9 mouse cellular contexts compared by ENCODE assay signal in the genomic region with DNA sequence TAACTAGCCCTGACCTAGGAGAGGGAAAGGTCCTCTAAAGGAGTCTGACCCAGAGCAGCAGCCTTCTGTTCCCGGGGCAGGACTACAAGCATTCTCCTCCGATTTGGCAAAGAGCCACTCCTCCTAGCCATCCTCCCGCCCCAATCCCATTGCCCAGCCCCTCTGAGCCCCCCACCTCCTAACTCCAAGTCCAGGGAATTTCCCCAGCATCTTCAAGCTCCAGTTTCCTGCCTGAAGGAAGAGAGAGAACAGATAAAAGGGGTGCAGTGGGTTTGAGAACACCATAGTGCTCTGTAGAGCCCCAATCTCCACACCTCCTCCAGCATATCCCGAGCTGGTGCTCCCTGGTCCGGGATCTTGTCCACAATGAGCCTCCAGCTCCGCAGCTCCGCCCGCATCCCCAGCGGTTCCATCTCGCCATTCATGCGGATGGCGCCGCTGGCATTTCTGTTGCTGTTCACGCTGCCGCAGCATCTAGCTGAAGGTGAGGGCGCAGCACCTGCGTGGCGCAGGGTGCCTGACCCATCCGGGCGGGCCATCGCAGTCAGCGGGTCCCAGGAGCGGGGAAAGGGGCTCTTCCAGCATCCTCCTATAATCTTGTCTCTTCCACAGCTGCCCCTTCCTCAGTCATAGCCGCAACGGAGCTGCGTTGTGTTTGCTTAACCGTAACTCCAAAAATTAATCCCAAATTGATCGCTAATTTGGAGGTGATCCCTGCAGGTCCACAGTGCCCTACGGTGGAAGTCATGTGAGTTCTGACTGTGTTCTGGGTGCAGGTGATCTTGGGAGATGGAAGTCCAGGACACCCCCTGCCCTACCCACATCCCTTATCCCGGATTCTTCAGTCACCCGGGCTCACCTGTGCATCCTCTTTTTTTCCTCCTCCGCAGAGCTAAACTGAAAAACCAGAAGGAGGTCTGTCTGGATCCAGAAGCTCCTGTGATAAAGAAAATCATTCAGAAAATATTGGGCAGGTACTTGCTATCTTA. TPM values are rescaled to one million over a fixed set of nuclear protein-coding genes. Genes with fewer than 3 reads are reported as not detected.
A peak's percentile ranks its signal among the peaks of the same experiment; 100 is the strongest.
DNase-seq lines count a peak whose midpoint lies in the region; ATAC-seq and TF ChIP-seq lines count a peak whose summit lies in the region.
"Had no signal": no experiment of that assay in that cellular context is flagged by ENCODE, and none has a peak within 500 bp of the region (broad histone marks: within the 10 kb centered on the region; RNA-seq: fewer than 3 reads in every experiment).

A gene (plus strand): TSS at position 284 of the 989 bp plus-strand sequence.

- peak within 1 kb of the TSS; percentile 40 for H3K9ac ChIP-seq in forebrain, embryonic 12.5 days
- peak within 1 kb of the TSS; percentile 74 for H3K9ac ChIP-seq in midbrain, embryonic 13.5 days (replicated peaks)

- peaks cover 53% of the 10 kb centered on the region for H3K4me1 ChIP-seq in G1E (ENCODE audit: insufficient read depth, low read depth, low read length)
- H3K4me1 ChIP-seq in forebrain, embryonic 12.5 days: peaks cover 27% of the 10 kb centered on the region
- H3K4me1 ChIP-seq in midbrain, embryonic 13.5 days (replicated peaks): peaks cover 17% of the 10 kb centered on the region

- no peak for DNase-seq in frontal cortex, postnatal 25 days (ENCODE audit: low spot score in 2 of 2)
- no peak for DNase-seq in G1E (ENCODE audit: low spot score)
- DNase-seq in kidney, adult 9 months: peak; percentile 14
- DNase-seq in thymus, postnatal 14 days: no peak
- no peak for DNase-seq in cerebellum, adult 9-11 months

- H3K36me3 ChIP-seq in G1E (replicated peaks): no peaks in the 10 kb centered on the region
- no peaks in the 10 kb centered on the region for H3K36me3 ChIP-seq in forebrain, embryonic 12.5 days (replicated peaks)
- no peaks in the 10 kb centered on the region for H3K36me3 ChIP-seq in midbrain, embryonic 13.5 days

- no peak for TF ChIP-seq CTCF in G1E (IDR thresholded peaks at IDR 0.05; ENCODE audit: low read depth, low read length)

- no peaks in the 10 kb centered on the region for H3K27me3 ChIP-seq in G1E (ENCODE audit: insufficient read depth, low read length)
- peaks cover 24% of the 10 kb centered on the region for H3K27me3 ChIP-seq in forebrain, embryonic 12.5 days
- H3K27me3 ChIP-seq in midbrain, embryonic 13.5 days: peaks cover 25% of the 10 kb centered on the region
- H3K27me3 ChIP-seq: CH12.LX had no signal

- no peak within 1 kb of the TSS for H3K27ac ChIP-seq in forebrain, embryonic 12.5 days
- no peak within 1 kb of the TSS for H3K27ac ChIP-seq in midbrain, embryonic 13.5 days

- H3K4me3 ChIP-seq in G1E (ENCODE audit: low read depth, low read length): peak within 1 kb of the TSS; percentile 41; the same call in 1 of the 2 replicates
- H3K4me3 ChIP-seq in forebrain, embryonic 12.5 days (replicated peaks): peak within 1 kb of the TSS; percentile 42
- peak within 1 kb of the TSS; percentile 52 for H3K4me3 ChIP-seq in midbrain, embryonic 13.5 days (replicated peaks)

- H3K4me2 ChIP-seq in forebrain, embryonic 12.5 days: peak within 1 kb of the TSS; percentile 74
- peak within 1 kb of the TSS; percentile 84 for H3K4me2 ChIP-seq in midbrain, embryonic 13.5 days (replicated peaks)

- peak; percentile 74 for ATAC-seq in frontal cortex, adult (ENCODE audit: low TSS enrichment)
- no peak for ATAC-seq in G1E (ENCODE audit: extremely low read depth, insufficient number of reproducible peaks, low FRiP score, poor library complexity, severe bottlenecking)
- peak; percentile 70; the same call in 1 of the 2 replicates for ATAC-seq in forebrain, embryonic 12.5 days (ENCODE audit: low FRiP score)
- ATAC-seq in midbrain, embryonic 13.5 days: peak; percentile 87

- WGBS in forebrain, embryonic 12.5 days: 3% methylated on average over 32 of the region's 32 CpGs
- WGBS in midbrain, embryonic 13.5 days: 3% methylated on average over 32 of the region's 32 CpGs

- no peaks in the 10 kb centered on the region; the same call in 1 of the 2 replicates for H3K9me3 ChIP-seq in G1E (replicated peaks)
- H3K9me3 ChIP-seq in forebrain, embryonic 12.5 days: no peaks in the 10 kb centered on the region
- no peaks in the 10 kb centered on the region for H3K9me3 ChIP-seq in midbrain, embryonic 13.5 days

RNA-seq across cellular contexts. Expression of the gene that starts here (rescaled TPM):
- total RNA-seq in G1E (2014; fragmentation: Nextera tagmentation) (not detected in 2 replicates), G1E (2017) (not detected in 2 replicates)
- not detected in 2 replicates for polyA plus RNA-seq in G1E (2012)
- polyA plus RNA-seq in forebrain, embryonic 12.5 days (2016; fragmentation: Nextera tagmentation; extraction: Ambion mirVana): 0.17 TPM in 1 of 2 replicates, not detected in the other
- not detected in 2 replicates for polyA plus RNA-seq in midbrain, embryonic 13.5 days (2015; fragmentation: Nextera tagmentation; extraction: Ambion mirVana)
- total RNA-seq: CH12.LX had no signal

Comparison
In these comparisons a context has a peak if more than half of its experiments do, and no peak if none do; other contexts are left out.
1. Peak in ATAC-seq, H3K4me3 ChIP-seq, H3K9ac ChIP-seq and H3K4me2 ChIP-seq in forebrain, embryonic 12.5 days; RNA of the gene not detected or under 1 TPM.
2. Peak in ATAC-seq, H3K4me3 ChIP-seq, H3K9ac ChIP-seq and H3K4me2 ChIP-seq in midbrain, embryonic 13.5 days; RNA of the gene not detected or under 1 TPM.